Mouse (Mus musculus): Measurements from ENCODE around the gene Camk2n1. TPM values are rescaled to one million over a fixed set of nuclear protein-coding genes. Genes with fewer than 3 reads are reported as not detected.
"Not testable (repeated sequence)": the region's sequence is repeated elsewhere in the genome, so short reads cannot be mapped to it uniquely, and the experiment has no call there.

Camk2n1 gene
- total RNA-seq (2014; fragmentation: Nextera tagmentation) (not detected in 2 replicates), total RNA-seq (2017) (0.05 TPM in 1 of 2 replicates, not detected in the other)

- no peak for ATAC-seq (replicated peaks; ENCODE audit: low FRiP score, low TSS enrichment, poor library complexity, severe bottlenecking)
Measured at GRCm38 (mm10) chr4:138453753-138454570, at the start of gene Camk2n1. Camk2n1 (plus strand) TSS chr4:138454314.

- peak; percentile 63 for ATAC-seq (replicated peaks; ENCODE audit: low FRiP score, low TSS enrichment, poor library complexity, severe bottlenecking)
Measured at GRCm38 (mm10) chr4:138404806-138405205, 49.3 kb upstream of the Camk2n1 start.

- 0 out of 2 replicates have a peak, but pooled peaks have one; percentile 42 for ATAC-seq (replicated peaks; ENCODE audit: low FRiP score, low TSS enrichment, poor library complexity, severe bottlenecking)
Measured at GRCm38 (mm10) chr4:138407479-138408194, 46.5 kb upstream of the Camk2n1 start.

GRCm38 (mm10) chr4:138411011-138411410, 43.1 kb upstream of the Camk2n1 start:
- no peak for ATAC-seq (replicated peaks; ENCODE audit: low FRiP score, low TSS enrichment, poor library complexity, severe bottlenecking)

GRCm38 (mm10) chr4:138411504-138412121, 42.5 kb upstream of the Camk2n1 start:
- ATAC-seq (replicated peaks; ENCODE audit: low FRiP score, low TSS enrichment, poor library complexity, severe bottlenecking), result no peak

- ATAC-seq (replicated peaks; ENCODE audit: low FRiP score, low TSS enrichment, poor library complexity, severe bottlenecking), result no peak
Measured at GRCm38 (mm10) chr4:138414725-138415124, 39.4 kb upstream of the Camk2n1 start.

- no peak for ATAC-seq (replicated peaks; ENCODE audit: low FRiP score, low TSS enrichment, poor library complexity, severe bottlenecking)
Measured at GRCm38 (mm10) chr4:138415991-138416390, 38.1 kb upstream of the Camk2n1 start.

GRCm38 (mm10) chr4:138416414-138416813, 37.7 kb upstream of the Camk2n1 start:
- ATAC-seq (replicated peaks; ENCODE audit: low FRiP score, low TSS enrichment, poor library complexity, severe bottlenecking), result no peak

- ATAC-seq (replicated peaks; ENCODE audit: low FRiP score, low TSS enrichment, poor library complexity, severe bottlenecking), result no peak
Measured at GRCm38 (mm10) chr4:138417882-138418281, 36.2 kb upstream of the Camk2n1 start.

GRCm38 (mm10) chr4:138418340-138418957, 35.7 kb upstream of the Camk2n1 start:
- no peak for ATAC-seq (replicated peaks; ENCODE audit: low FRiP score, low TSS enrichment, poor library complexity, severe bottlenecking)

- no peak for ATAC-seq (replicated peaks; ENCODE audit: low FRiP score, low TSS enrichment, poor library complexity, severe bottlenecking)
Measured at GRCm38 (mm10) chr4:138425028-138425427, 29.1 kb upstream of the Camk2n1 start.

GRCm38 (mm10) chr4:138425604-138426003, 28.5 kb upstream of the Camk2n1 start:
- not testable (repeated sequence) for ATAC-seq (replicated peaks; ENCODE audit: low FRiP score, low TSS enrichment, poor library complexity, severe bottlenecking)

- peak; percentile 75 for ATAC-seq (replicated peaks; ENCODE audit: low FRiP score, low TSS enrichment, poor library complexity, severe bottlenecking)
Measured at GRCm38 (mm10) chr4:138426778-138427705, 27.1 kb upstream of the Camk2n1 start.

GRCm38 (mm10) chr4:138429778-138430177, 24.3 kb upstream of the Camk2n1 start:
- ATAC-seq (replicated peaks; ENCODE audit: low FRiP score, low TSS enrichment, poor library complexity, severe bottlenecking), result no peak

- ATAC-seq (replicated peaks; ENCODE audit: low FRiP score, low TSS enrichment, poor library complexity, severe bottlenecking), result no peak
Measured at GRCm38 (mm10) chr4:138431340-138431739, 22.8 kb upstream of the Camk2n1 start.

- ATAC-seq (replicated peaks; ENCODE audit: low FRiP score, low TSS enrichment, poor library complexity, severe bottlenecking), result peak; percentile 94
Measured at GRCm38 (mm10) chr4:138434347-138435316, 19.5 kb upstream of the Camk2n1 start, which contains the start of gene Mul1. Mul1 (plus strand) TSS chr4:138434671.

GRCm38 (mm10) chr4:138440062-138440461, 14.1 kb upstream of the Camk2n1 start:
- no peak for ATAC-seq (replicated peaks; ENCODE audit: low FRiP score, low TSS enrichment, poor library complexity, severe bottlenecking)
